Mouse (Mus musculus): ENCODE results near the gene Ncl. TPM values are rescaled to one million over a fixed set of nuclear protein-coding genes. Genes with fewer than 3 reads are reported as not detected.

The Ncl gene
- polyA plus RNA-seq, 1 experiment from 2014 or later: 408 TPM

DNA sequence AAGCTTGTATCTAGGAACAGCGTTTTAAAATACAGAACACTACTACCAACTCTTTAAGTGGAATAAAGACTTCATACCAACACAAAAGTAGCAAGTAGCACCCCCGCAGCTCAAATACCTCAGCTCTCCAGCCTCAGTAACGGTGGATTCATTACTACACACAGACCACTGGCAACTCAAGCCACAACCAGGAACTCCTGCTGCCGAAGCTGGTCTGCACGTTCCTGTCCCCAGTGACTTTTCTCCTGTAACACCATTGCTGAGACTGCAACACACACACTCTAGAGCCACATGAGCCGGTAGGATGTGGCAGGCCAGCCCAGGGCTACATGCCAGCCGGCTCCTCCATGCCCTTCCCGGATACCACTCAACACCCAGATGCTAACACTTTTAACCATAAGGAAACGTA is 20.0 kb upstream of the Ncl start:
- H3K36me3 ChIP-seq (ENCODE audit: insufficient read depth): no peaks in the 10 kb centered on the region
- no peak overlapping the region for H3K4me2 ChIP-seq
- H3K4me1 ChIP-seq (ENCODE audit: insufficient read depth): no peaks in the 10 kb centered on the region
- peak overlapping the region; percentile 48; the same call in 1 of the 2 replicates for H3K27ac ChIP-seq (ENCODE audit: low read depth)
- no peak overlapping the region for H3K4me3 ChIP-seq (ENCODE audit: low read depth, low read length)
- ATAC-seq (ENCODE audit: insufficient read depth) (no peak), DNase-seq (no peak)
- no peaks in the 10 kb centered on the region for H3K27me3 ChIP-seq (ENCODE audit: insufficient read depth, low read length)
- WGBS: 60% methylated on average over 9 of the region's 9 CpGs
- TF ChIP-seq CTCF (IDR thresholded peaks at IDR 0.05; ENCODE audit: low read depth): no peak
- H3K9me3 ChIP-seq (ENCODE audit: low read depth, low read length): no peaks in the 10 kb centered on the region
- H3K9ac ChIP-seq: no peak overlapping the region

DNA sequence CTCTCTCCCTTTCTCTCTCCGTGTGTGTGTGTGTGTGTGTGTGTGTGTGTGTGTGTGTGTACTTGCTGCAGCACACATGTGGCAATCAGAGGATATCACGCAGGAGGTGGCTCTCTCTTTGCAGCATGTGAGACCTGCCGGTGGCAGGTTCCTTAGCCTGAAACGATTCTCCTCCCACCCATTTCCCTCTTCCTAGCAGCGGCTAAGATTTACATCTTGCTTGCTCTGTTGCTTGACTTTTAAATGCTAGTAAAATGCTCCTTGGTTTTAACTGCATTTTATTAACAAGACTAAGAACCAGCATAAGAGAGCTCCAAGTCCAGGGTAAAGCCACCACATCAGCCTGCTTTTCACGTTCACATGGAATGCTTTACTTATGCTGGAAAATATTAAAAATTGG is 19.5 kb upstream of the Ncl start:
- H3K4me1 ChIP-seq (ENCODE audit: insufficient read depth): no peaks in the 10 kb centered on the region
- H3K4me2 ChIP-seq: no peak overlapping the region
- H3K9ac ChIP-seq: no peak overlapping the region
- H3K27ac ChIP-seq (ENCODE audit: low read depth): no peak overlapping the region
- WGBS: 41% methylated on average over 6 of the region's 6 CpGs
- TF ChIP-seq CTCF (IDR thresholded peaks at IDR 0.05; ENCODE audit: low read depth): no peak
- DNase-seq: no peak
- H3K4me3 ChIP-seq (ENCODE audit: low read depth, low read length): no peak overlapping the region
- no peak for ATAC-seq (ENCODE audit: insufficient read depth)
- no peaks in the 10 kb centered on the region for H3K27me3 ChIP-seq (ENCODE audit: insufficient read depth, low read length)
- H3K36me3 ChIP-seq (ENCODE audit: insufficient read depth): no peaks in the 10 kb centered on the region
- H3K9me3 ChIP-seq (ENCODE audit: low read depth, low read length): no peaks in the 10 kb centered on the region

DNA sequence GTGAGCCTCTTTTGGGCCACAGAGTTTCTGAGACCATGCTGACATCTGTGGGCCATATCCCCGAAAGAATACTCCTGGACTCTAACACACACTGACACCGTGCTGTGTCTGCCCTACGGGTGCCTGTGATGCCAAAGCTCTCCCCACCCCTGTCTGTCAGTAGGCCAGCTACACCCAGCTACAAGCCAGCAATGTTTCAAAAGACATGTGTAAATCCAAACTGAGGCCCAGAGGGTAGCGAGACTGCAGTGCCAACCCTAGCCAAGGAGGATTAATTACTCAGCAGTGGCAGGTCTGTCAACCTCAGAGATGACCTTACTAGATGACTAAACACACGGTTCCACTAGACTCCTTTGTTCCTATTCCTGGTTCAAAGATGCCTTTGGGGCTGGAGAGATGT is 17.2 kb upstream of the Ncl start:
- H3K4me3 ChIP-seq (ENCODE audit: low read depth, low read length): no peak overlapping the region
- no peak overlapping the region for H3K9ac ChIP-seq
- ATAC-seq (ENCODE audit: insufficient read depth) (no peak), DNase-seq (no peak)
- H3K27ac ChIP-seq (ENCODE audit: low read depth): no peak overlapping the region
- WGBS: 62% methylated on average over 5 of the region's 5 CpGs
- no peaks in the 10 kb centered on the region for H3K9me3 ChIP-seq (ENCODE audit: low read depth, low read length)
- no peak overlapping the region for H3K4me2 ChIP-seq
- TF ChIP-seq CTCF (IDR thresholded peaks at IDR 0.05; ENCODE audit: low read depth): no peak
- H3K27me3 ChIP-seq (ENCODE audit: insufficient read depth, low read length): no peaks in the 10 kb centered on the region
- no peaks in the 10 kb centered on the region for H3K36me3 ChIP-seq (ENCODE audit: insufficient read depth)
- H3K4me1 ChIP-seq (ENCODE audit: insufficient read depth): no peaks in the 10 kb centered on the region

DNA sequence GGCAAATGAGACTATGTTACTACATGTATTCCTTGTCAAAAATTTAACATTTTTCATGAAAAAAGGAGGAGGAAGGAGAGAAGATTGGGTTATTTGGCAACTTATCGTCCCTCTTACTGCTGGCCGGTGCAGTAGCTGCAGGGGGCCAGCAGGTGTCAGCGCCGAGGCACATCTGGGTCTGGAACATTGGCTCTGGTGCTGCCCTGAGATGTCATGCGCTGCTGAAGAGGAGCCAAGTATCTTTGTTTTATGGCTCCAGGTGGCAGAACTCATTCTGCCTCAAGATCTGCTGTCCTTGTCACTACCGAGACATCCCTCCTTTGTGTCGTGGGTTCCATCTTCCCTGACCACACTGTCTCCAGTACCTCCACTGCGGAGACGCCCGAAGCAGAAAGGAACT is 12.8 kb upstream of the Ncl start:
- TF ChIP-seq CTCF (IDR thresholded peaks at IDR 0.05; ENCODE audit: low read depth): peak; percentile 91
- Histone ChIP-seq H3K9me3 (ENCODE audit: low read depth, low read length) (no peaks in the 10 kb centered on the region), H3K4me3 (ENCODE audit: low read depth, low read length) (no peak overlapping the region), H3K4me1 (ENCODE audit: insufficient read depth) (no peaks in the 10 kb centered on the region), H3K9ac (no peak overlapping the region), H3K4me2 (no peak overlapping the region), H3K36me3 (ENCODE audit: insufficient read depth) (no peaks in the 10 kb centered on the region), H3K27ac (ENCODE audit: low read depth) (no peak overlapping the region), H3K27me3 (ENCODE audit: insufficient read depth, low read length) (no peaks in the 10 kb centered on the region)
- DNase-seq (peak; percentile 77), ATAC-seq (ENCODE audit: insufficient read depth) (peak; percentile 52)
- 38% methylated on average over 10 of the region's 10 CpGs for WGBS

DNA sequence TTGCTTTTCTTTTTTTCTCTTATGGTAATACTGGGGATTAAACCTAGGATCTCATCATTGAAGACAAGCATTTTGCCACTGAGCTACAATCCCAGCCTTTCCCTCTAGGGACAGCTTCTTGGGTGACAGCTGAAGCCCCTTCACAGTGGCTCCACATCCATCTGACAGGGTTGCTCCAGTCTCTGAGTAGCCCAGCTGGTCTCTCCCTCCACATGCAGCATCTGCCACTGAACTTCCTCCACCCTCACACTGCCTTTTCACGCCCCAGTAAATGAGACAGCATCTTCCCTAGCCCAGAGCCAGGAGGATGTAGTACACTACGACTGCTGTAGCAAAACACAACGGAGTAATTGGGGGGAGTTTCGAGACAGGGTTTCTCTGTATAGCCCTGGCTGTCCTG is 8.9 kb upstream of the Ncl start:
- Histone ChIP-seq H3K4me1 (ENCODE audit: insufficient read depth) (no peaks in the 10 kb centered on the region), H3K9me3 (ENCODE audit: low read depth, low read length) (no peaks in the 10 kb centered on the region), H3K4me3 (ENCODE audit: low read depth, low read length) (no peak overlapping the region), H3K27ac (ENCODE audit: low read depth) (no peak overlapping the region), H3K4me2 (no peak overlapping the region), H3K9ac (no peak overlapping the region), H3K27me3 (ENCODE audit: insufficient read depth, low read length) (no peaks in the 10 kb centered on the region), H3K36me3 (ENCODE audit: insufficient read depth) (no peaks in the 10 kb centered on the region)
- WGBS: 68% methylated on average over 4 of the region's 4 CpGs
- no peak for TF ChIP-seq CTCF (IDR thresholded peaks at IDR 0.05; ENCODE audit: low read depth)
- no peak for DNase-seq
- no peak for ATAC-seq (ENCODE audit: insufficient read depth)

DNA sequence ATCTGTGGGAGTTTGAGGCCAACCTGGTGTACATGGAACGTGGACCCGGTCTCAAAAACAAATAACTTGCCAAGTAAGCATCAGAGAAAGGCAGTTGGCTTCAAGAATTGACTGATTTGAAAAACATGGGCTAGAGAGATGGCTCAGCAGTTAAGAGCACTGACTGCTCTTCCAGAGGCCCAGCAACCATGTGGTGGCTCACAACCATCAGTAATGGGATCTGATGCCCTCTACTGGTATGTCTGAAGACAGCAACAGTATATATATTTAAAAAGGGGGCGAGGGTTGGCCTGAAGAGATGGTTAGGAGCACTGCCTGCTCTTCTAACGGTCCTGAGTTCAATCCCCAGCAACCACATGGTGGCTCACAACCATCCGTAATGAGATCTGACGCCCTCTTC is 4.5 kb upstream of the Ncl start:
- no peak overlapping the region for H3K9ac ChIP-seq
- WGBS: 12% methylated on average over 6 of the region's 6 CpGs
- ATAC-seq (ENCODE audit: insufficient read depth): no peak

DNA sequence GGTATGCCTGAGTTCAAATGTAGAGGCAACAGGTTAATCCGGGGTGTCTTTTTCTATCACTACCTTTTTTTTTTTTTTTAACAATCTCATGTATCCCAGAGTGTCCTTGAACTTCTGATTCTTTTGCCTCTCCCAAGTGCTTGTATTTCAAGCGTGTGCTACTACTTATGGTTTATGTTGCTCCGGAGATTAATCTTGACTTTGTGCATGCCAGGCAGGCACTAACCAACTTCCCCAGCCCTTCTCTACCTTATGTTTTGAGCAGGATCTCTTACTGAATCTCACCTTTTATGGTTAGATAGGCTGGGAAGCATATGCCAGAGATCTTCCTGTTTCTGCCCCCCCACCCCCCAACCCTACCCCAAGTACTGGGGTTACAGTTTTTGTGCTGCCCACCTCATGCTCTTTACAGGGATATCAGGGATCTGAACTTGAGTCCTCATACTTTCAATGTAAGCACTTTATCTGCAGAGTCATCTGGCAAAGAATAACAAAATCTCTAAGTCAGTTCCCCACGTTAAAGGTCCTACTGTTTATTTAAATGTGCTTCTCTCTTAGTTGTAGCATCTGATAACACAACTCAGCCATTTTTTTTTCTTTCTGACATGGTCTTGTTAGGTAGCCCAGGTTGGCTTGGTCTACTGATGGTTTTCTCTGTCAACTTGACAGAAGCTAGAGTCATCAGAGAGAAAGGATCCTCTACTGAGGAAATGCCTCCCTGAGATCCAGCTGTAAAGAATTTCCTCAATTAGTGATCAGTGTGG is 2.8 kb upstream of the Ncl start:
- H3K36me3 ChIP-seq (ENCODE audit: insufficient read depth): peaks cover 7% of the 10 kb centered on the region
- H3K27me3 ChIP-seq (ENCODE audit: insufficient read depth, low read length): no peaks in the 10 kb centered on the region
- no peak overlapping the region for H3K4me2 ChIP-seq
- no peaks in the 10 kb centered on the region for H3K9me3 ChIP-seq (ENCODE audit: low read depth, low read length)
- ATAC-seq (ENCODE audit: insufficient read depth) (no peak), DNase-seq (no peak)
- WGBS: 75% methylated on average over 4 of the region's 4 CpGs
- no peak overlapping the region for H3K9ac ChIP-seq
- no peaks in the 10 kb centered on the region; the same call in 1 of the 2 replicates for H3K4me1 ChIP-seq (ENCODE audit: insufficient read depth)
- no peak overlapping the region for H3K27ac ChIP-seq (ENCODE audit: low read depth)
- no peak overlapping the region for H3K4me3 ChIP-seq (ENCODE audit: low read depth, low read length)
- no peak for TF ChIP-seq CTCF (IDR thresholded peaks at IDR 0.05; ENCODE audit: low read depth)

More for the DNA sequence above, 4.5 kb upstream of the Ncl start:
- Histone ChIP-seq H3K27ac (ENCODE audit: low read depth) (no peak overlapping the region), H3K4me1 (ENCODE audit: insufficient read depth) (no peaks in the 10 kb centered on the region), H3K27me3 (ENCODE audit: insufficient read depth, low read length) (no peaks in the 10 kb centered on the region), H3K4me2 (no peak overlapping the region), H3K4me3 (ENCODE audit: low read depth, low read length) (no peak overlapping the region), H3K36me3 (ENCODE audit: insufficient read depth) (no peaks in the 10 kb centered on the region), H3K9me3 (ENCODE audit: low read depth, low read length) (no peaks in the 10 kb centered on the region)
- peak; percentile 65 for TF ChIP-seq CTCF (IDR thresholded peaks at IDR 0.05; ENCODE audit: low read depth)
- DNase-seq: peak; percentile 63

All from lung, embryonic 14.5 days (tissue).